Mouse (Mus musculus) liver, embryonic 11.5 days (tissue): ENCODE data around the gene Cbx5. TPM values are rescaled to one million over a fixed set of nuclear protein-coding genes. Genes with fewer than 3 reads are reported as not detected.

ENCODE experiments used
- microRNA counts: library from miRNA; unstranded; fragments of <30 nt; microRNA quantifications from one replicate; lab custom pipeline; 2015
- microRNA-seq: library from miRNA; unstranded; fragments of <30 nt; microRNA quantifications from one replicate; pipeline ENCODE4, GENCODE M21; 2017; ENCODE audit warnings: borderline number of aligned reads
- polyA plus RNA-seq: library from polyadenylated mRNA; unstranded; fragments of >200 nt; fragmentation: Nextera tagmentation; extraction: Ambion mirVana; gene quantifications from 2 replicates; pipeline ENCODE4 v1.2.1, GENCODE M21; 2014

Gene Cbx5
- polyA plus RNA-seq, 1 experiment from 2014 or later, result 116 TPM

MicroRNAs within 50 kb of the gene (microRNA counts, 519-probe panel; counts per million panel counts)
- microRNA mmu-miR-148b (lab: Ali Mortazavi, UCI), result 5,593 counts per million, percentile 56 among the panel's probes with 10 or more counts

Small RNA genes lying within 50 kb of the gene (microRNA-seq; reads per million reads assigned to microRNA genes)
- 839 reads per million, percentile 70 among the genes with 10 or more reads in this experiment for gene Mir148b

Other genes starting within 250 kb of the Cbx5 start
- 1.3 and 1.9 TPM in 2 replicates for gene Hoxc8, start 249.2 kb downstream of the Cbx5 start, polyA plus RNA-seq
- 1.3 and 1.5 TPM in 2 replicates for gene Hoxc6, start 241.6 kb downstream of the Cbx5 start, polyA plus RNA-seq
- gene Hoxc4, start 220.9 kb downstream of the Cbx5 start, polyA plus RNA-seq, result 5.9 and 6.2 TPM in 2 replicates
- 12.8 and 13.3 TPM in 2 replicates for gene Smug1, start 72.7 kb downstream of the Cbx5 start, polyA plus RNA-seq
- 917 and 938 TPM in 2 replicates for gene Hnrnpa1, start 616 bp upstream of the Cbx5 start, polyA plus RNA-seq
- 94.1 and 108 TPM in 2 replicates for gene Nfe2, start 18.6 kb upstream of the Cbx5 start, polyA plus RNA-seq
- 298 and 328 TPM in 2 replicates for gene Copz1, start 32.9 kb upstream of the Cbx5 start, polyA plus RNA-seq
- 0.49 and 0.78 TPM in 2 replicates for gene Gpr84, start 70.8 kb upstream of the Cbx5 start, polyA plus RNA-seq
- 23.2 and 24.8 TPM in 2 replicates for gene Zfp385a, start 100.3 kb upstream of the Cbx5 start, polyA plus RNA-seq
- gene Itga5, start 126.9 kb upstream of the Cbx5 start, polyA plus RNA-seq, result 35.4 and 35.7 TPM in 2 replicates
- 0.31 TPM in 1 of 2 replicates, not detected in the other for gene Gtsf1, start 190.7 kb upstream of the Cbx5 start, polyA plus RNA-seq
- gene Gtsf2, start 208.7 kb upstream of the Cbx5 start, polyA plus RNA-seq, result not detected in 2 replicates
- 11.2 and 12.7 TPM in 2 replicates for gene Nckap1l, start 214.0 kb upstream of the Cbx5 start, polyA plus RNA-seq